Mouse (Mus musculus) erythroblast, embryonic 14.5 days (primary cell): Measurements from ENCODE around the gene Ppp1ca. TPM values are rescaled to one million over a fixed set of nuclear protein-coding genes. Genes with fewer than 3 reads are reported as not detected.

Experiments used
- H3K27me3 ChIP-seq: 2 replicates; pipeline ENCODE4 v1.6.1; 2012; ENCODE audit warnings: inconsistent platforms; ENCODE audit not compliant: control insufficient read depth
- H3K36me3 ChIP-seq: 2 replicates; pipeline ENCODE4 v1.6.1; 2012; ENCODE audit warnings: mild to moderate bottlenecking, inconsistent platforms; ENCODE audit not compliant: control insufficient read depth
- H3K4me1 ChIP-seq: 2 replicates; pipeline ENCODE4 v1.6.1; 2012; ENCODE audit warnings: inconsistent platforms; ENCODE audit not compliant: control insufficient read depth
- H3K4me3 ChIP-seq: replicated peaks from 2 replicates; pipeline ENCODE3; 2012; ENCODE audit warnings: moderate library complexity, mild to moderate bottlenecking, inconsistent platforms
- H3K9me3 ChIP-seq: 2 replicates; pipeline ENCODE4 v1.6.1; 2012; ENCODE audit warnings: low read length, inconsistent platforms, mixed read lengths; ENCODE audit not compliant: control insufficient read depth
- GATA1 ChIP-seq: IDR thresholded peaks from 2 replicates; pipeline ENCODE4 v1.6.1; 2012; ENCODE audit warnings: low read length, inconsistent platforms, mixed read lengths
- TAL1 ChIP-seq: IDR thresholded peaks from 3 replicates; pipeline ENCODE4 v1.6.1; 2012; ENCODE audit warnings: low read length, inconsistent platforms, mixed read lengths
- polyA plus RNA-seq: library from polyadenylated mRNA; stranded (reverse); fragments of >175 nt; gene quantifications from 2 replicates; pipeline ENCODE4 v1.2.3, GENCODE M21; 2012

Ppp1ca gene
- polyA plus RNA-seq, 1 experiment, result 42.7 TPM

DNA sequence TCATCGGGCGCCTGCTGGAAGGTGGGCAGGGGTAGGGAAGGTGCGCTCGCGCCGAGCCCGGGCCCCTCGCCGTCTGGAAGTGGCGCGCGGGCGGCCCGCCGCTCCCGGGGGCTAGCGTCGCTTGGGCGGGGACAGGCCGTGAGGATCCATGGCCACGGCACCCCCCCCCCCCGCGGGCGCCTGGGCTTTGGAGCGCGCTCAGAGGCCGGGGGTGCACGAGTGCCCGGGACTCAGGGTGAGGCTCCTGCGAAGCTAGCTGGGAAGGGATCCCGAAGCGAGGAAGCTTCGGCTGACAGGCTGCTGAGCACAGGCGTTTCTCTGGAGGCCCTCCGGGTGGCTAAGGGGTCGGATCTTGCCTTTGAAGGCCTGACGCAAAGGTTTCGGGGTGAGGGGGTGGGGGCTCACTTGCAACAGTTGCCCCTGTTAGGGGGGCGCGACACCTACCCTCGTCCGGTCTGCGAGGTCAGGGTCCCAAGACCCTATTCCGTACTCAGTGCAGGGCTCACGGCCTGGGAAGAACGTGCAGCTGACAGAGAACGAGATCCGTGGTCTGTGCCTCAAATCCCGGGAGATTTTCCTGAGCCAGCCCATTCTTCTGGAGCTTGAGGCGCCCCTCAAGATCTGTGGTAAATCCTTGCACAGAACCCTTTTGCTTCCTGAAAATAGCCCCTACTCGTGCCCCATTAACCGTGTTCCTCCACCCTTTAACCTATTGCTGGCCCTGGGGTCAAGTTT lies 553 bp downstream of the Ppp1ca start:
- TF ChIP-seq GATA1 (no peak), TAL1 (no peak)
- Histone ChIP-seq H3K9me3 (no peaks in the 10 kb centered on the region), H3K27me3 (no peaks in the 10 kb centered on the region), H3K4me1 (peaks cover 52% of the 10 kb centered on the region), H3K4me3 (peak overlapping the region; percentile 86), H3K36me3 (peaks cover 45% of the 10 kb centered on the region)

DNA sequence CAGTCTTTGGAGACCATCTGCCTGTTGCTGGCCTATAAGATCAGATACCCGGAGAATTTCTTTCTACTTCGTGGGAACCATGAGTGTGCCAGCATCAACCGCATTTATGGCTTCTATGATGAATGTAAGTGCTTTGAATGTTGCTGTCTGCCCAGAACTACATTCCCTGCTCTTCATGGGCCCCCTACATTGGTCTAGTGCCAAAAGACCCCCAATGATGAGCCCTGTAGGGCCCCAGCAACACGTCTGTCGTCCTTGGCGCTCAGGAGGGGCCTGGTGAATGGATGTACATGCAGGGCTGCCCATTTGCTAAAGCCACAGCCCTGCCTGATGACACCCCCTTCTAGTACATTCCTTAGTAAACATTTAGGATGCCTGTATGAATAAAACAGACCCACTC lies 1.3 kb downstream of the Ppp1ca start:
- peak overlapping the region; percentile 86 for H3K4me3 ChIP-seq
- peaks cover 53% of the 10 kb centered on the region for H3K4me1 ChIP-seq
- no peaks in the 10 kb centered on the region for H3K9me3 ChIP-seq
- no peak for TF ChIP-seq GATA1
- no peak for TF ChIP-seq TAL1
- peaks cover 52% of the 10 kb centered on the region for H3K36me3 ChIP-seq
- H3K27me3 ChIP-seq, result no peaks in the 10 kb centered on the region

DNA sequence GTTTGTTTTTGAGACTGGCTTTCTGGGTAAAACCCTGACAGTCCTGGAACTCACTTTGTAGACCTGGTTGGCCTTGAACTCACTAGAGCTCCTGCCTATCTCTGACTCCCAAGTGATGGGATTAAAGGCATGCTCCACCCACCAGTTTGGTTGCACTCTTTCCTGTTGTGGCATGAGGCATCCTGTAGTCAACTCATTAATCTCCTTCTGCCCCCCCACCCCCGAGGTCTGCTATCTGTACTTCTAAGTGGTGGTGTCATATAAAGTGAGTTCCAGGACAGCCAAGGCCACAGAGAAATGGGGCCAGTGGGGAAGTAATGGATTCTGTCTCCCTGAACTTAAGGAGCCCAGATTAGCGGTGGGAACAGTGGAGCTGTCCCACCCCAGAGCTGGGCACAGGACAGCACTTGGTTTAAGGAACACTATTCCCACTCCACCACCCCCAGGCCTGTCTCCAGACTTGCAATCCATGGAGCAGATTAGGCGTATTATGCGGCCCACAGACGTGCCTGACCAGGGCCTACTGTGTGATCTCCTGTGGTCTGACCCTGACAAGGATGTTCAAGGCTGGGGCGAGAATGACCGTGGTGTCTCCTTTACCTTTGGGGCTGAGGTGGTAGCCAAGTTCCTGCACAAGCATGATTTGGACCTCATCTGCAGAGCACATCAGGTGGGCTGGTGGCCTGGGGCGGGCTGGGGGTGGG lies 2.3 kb downstream of the Ppp1ca start:
- peaks cover 63% of the 10 kb centered on the region for H3K36me3 ChIP-seq
- no peaks in the 10 kb centered on the region for H3K27me3 ChIP-seq
- H3K9me3 ChIP-seq, result no peaks in the 10 kb centered on the region
- H3K4me3 ChIP-seq, result no peak overlapping the region
- TF ChIP-seq GATA1 (no peak), TAL1 (no peak)
- H3K4me1 ChIP-seq, result peaks cover 58% of the 10 kb centered on the region

DNA sequence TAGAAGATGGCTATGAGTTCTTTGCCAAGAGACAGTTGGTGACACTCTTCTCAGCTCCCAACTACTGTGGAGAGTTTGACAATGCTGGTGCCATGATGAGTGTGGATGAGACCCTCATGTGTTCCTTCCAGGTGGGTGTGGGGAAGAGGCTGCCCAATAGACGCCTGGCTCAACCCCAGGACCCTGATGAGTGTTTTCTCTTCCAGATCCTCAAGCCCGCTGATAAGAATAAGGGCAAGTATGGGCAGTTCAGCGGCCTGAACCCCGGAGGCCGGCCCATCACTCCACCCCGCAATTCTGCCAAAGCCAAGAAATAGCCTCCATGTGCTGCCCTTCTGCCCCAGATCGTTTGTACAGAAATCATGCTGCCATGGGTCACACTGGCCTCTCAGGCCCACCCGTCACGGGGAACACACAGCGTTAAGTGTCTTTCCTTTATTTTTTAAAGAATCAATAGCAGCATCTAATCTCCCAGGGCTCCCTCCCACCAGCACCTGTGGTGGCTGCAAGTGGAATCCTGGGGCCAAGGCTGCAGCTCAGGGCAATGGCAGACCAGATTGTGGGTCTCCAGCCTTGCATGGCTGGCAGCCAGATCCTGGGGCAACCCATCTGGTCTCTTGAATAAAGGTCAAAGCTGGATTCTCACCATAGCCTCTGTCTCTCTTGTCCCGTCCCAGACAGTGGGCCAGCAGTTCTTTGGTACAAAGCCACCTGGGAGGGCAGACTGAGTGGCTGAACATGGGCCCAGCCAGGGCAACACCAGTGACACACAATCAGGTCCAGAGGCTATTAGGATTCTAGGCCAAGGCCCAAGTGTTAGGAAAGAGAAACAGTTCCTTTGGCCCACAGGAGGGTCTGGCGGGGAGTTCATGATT lies 3.1 kb downstream of the Ppp1ca start:
- Histone ChIP-seq H3K9me3 (no peaks in the 10 kb centered on the region), H3K4me1 (peaks cover 67% of the 10 kb centered on the region), H3K36me3 (peaks cover 71% of the 10 kb centered on the region), H3K27me3 (no peaks in the 10 kb centered on the region), H3K4me3 (no peak overlapping the region)
- TF ChIP-seq GATA1 (no peak), TAL1 (no peak)

DNA sequence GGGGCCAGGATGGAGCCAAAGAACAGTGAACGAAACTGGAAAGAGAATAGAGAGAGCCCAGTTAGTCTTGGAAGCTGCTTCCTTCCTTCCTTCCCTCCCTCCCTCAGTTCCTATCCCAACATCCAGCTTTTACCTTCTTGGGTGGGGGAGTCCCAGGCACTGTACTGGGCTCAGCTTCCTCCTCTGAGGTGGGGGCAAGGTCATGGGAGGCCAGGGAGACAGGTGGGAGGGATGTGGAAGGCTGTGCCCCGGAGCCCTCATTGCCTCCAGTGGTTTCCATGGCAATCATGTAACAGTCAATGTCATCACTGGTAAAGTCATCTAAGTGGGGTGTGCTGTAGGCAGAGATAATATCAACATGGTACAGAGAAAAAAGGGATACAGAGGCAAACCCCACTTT lies 4.2 kb downstream of the Ppp1ca start:
- Histone ChIP-seq H3K36me3 (peaks cover 77% of the 10 kb centered on the region), H3K4me1 (peaks cover 70% of the 10 kb centered on the region), H3K27me3 (no peaks in the 10 kb centered on the region), H3K9me3 (no peaks in the 10 kb centered on the region), H3K4me3 (no peak overlapping the region)
- no peak for TF ChIP-seq TAL1
- no peak for TF ChIP-seq GATA1

DNA sequence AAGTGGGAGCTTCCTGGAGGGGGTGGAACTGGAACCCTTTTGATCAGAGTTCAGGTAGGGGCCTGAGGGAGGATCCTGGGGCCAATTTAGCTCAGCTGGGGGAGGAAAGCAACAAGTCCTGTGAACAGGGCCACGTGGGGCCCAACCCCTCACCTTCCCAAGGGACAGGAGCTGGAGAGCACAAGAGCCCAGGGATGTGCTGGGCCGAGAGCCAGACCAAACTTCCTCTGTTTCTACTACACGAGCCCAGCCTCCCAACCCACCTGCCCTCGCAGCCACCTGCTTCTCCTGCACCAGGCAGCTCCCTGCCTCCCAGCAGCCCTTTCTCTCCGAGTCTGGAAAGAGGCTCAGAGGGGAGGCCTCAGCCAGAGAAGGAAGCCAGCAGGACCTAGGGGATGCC lies 4.7 kb downstream of the Ppp1ca start:
- H3K4me1 ChIP-seq, result peaks cover 70% of the 10 kb centered on the region
- TF ChIP-seq TAL1, result no peak
- no peak for TF ChIP-seq GATA1
- H3K36me3 ChIP-seq, result peaks cover 77% of the 10 kb centered on the region
- no peak overlapping the region for H3K4me3 ChIP-seq
- H3K9me3 ChIP-seq, result no peaks in the 10 kb centered on the region
- H3K27me3 ChIP-seq, result no peaks in the 10 kb centered on the region

DNA sequence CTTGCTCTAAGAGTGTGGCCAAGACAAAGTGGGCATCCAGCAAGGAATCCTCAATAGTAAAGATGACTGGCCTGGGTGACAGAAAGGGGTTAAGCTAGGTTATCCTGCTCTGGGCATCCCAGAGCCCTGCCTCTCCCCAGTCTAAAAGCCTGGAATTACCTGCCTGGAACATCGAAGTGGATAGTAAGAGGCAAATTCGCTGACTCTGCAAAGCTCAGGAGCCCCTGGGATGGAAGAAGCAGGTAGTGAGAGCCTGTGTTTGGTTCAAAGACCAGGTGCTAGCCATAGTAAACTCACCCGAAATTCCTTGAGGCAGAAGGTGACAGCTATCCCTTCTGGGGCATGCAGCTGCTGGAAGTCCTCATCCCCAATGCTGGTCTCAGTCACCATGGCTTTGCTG lies 5.3 kb downstream of the Ppp1ca start:
- TF ChIP-seq GATA1, result no peak
- no peak for TF ChIP-seq TAL1
- Histone ChIP-seq H3K36me3 (peaks cover 77% of the 10 kb centered on the region), H3K9me3 (no peaks in the 10 kb centered on the region), H3K4me3 (no peak overlapping the region), H3K27me3 (peaks cover 3% of the 10 kb centered on the region), H3K4me1 (peaks cover 74% of the 10 kb centered on the region)

DNA sequence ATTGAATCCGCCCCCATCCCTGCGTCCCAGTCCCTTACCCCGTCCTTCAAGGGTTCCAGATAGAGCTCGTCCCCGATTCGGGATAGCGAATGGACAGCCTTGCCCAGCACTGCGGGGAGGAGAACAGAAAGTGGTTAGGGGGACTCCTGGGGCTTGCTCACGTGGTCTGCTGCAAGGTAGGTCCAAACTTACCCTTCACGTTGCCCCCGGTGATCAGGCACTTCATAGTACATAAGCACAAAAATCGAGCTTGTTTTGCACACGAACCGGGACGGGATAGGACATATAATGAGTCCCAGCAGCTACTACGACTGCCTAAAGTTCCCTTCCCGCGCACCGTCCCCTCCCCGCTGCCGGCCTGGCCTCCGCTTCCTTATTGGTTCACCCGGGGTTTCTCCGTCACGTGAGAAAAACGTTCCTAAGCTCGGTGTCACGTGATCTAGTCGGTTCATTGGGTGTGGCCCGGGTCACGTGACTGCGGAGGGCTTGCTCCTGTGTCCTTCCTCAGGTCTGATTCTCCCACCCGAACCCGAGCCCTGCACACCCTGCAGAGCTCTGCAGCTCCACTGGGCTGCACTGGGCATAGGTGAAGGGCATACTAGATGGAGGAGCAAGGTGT lies 9.5 kb downstream of the Ppp1ca start, which contains the start of gene Rad9a:
Gene Rad9a, minus strand, starts transcription at position 372 of the 619 bp plus-strand sequence.
- TF ChIP-seq GATA1 (no peak), TAL1 (no peak)
- peaks cover 43% of the 10 kb centered on the region for H3K27me3 ChIP-seq
- no peaks in the 10 kb centered on the region for H3K9me3 ChIP-seq
- H3K4me3 ChIP-seq, result peak within 1 kb of the TSS; percentile 73
- peaks cover 42% of the 10 kb centered on the region for H3K36me3 ChIP-seq
- H3K4me1 ChIP-seq, result peaks cover 54% of the 10 kb centered on the region

DNA sequence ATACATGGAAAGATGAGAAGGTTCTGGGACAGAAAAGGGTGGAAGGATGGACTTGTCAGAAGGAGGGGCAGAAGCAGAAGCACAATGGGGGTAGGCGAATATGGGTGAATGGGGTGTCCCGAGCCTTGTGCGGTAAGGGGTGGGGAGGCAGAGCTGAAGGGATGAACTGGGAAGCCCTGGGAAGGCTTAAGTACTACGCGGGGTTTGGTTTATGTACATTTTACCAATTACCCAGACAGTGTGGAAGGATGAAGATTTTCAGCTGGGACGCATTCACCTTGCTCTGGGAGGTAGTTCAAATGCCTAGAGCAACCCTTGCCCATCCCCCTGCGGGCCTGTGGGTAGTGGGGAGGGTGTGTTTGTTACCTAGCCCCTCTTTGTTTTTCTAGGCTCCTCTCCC lies 10.3 kb downstream of the Ppp1ca start:
- Histone ChIP-seq H3K4me1 (peaks cover 50% of the 10 kb centered on the region), H3K4me3 (peak overlapping the region; percentile 73), H3K9me3 (no peaks in the 10 kb centered on the region), H3K36me3 (peaks cover 35% of the 10 kb centered on the region), H3K27me3 (peaks cover 50% of the 10 kb centered on the region)
- TF ChIP-seq TAL1 (no peak), GATA1 (no peak)
